In genomic region chr13:73990761-73991160, GRCm38 (mm10) we compare ENCODE assay signal across 23 mouse cellular contexts. TPM values are rescaled to one million over a fixed set of nuclear protein-coding genes. Genes with fewer than 3 reads are reported as not detected.
A peak's percentile ranks its signal among the peaks of the same experiment; 100 is the strongest.
DNase-seq lines count a peak whose midpoint lies in the region; ATAC-seq and TF ChIP-seq lines count a peak whose summit lies in the region.
"Had no signal": no experiment of that assay in that cellular context is flagged by ENCODE, and none has a peak within 500 bp of the region (broad histone marks: within the 10 kb centered on the region; RNA-seq: fewer than 3 reads in every experiment).

No protein-coding gene starts in this region.

- TF ChIP-seq CTCF in MEL (IDR thresholded peaks at IDR 0.05 in 2 of 3, conservative IDR thresholded peaks at IDR 0.05 in 1 of 3; ENCODE audit: control insufficient read depth in 1 of 3, insufficient read depth in 1 of 3, low read depth in 2 of 3, low read length in 3 of 3, poor library complexity in 1 of 3, severe bottlenecking in 1 of 3): no peak

- no peak for TF ChIP-seq POLR2A in MEL (IDR thresholded peaks at IDR 0.05; ENCODE audit: control insufficient read depth in 1 of 2, insufficient read depth in 1 of 2, low read depth in 1 of 2, low read length in 2 of 2, poor library complexity in 1 of 2)

- H3K9me3 ChIP-seq in MEL (replicated peaks; ENCODE audit: insufficient read depth, low read length): no peaks in the 10 kb centered on the region
- no peaks in the 10 kb centered on the region for H3K9me3 ChIP-seq in intestine, embryonic 16.5 days (ENCODE audit: control insufficient read depth, low read length)
- no peaks in the 10 kb centered on the region for H3K9me3 ChIP-seq in liver, embryonic 16.5 days (replicated peaks; ENCODE audit: control insufficient read depth, low read length)
- H3K9me3 ChIP-seq: embryonic facial prominence, embryonic 13.5 days; heart, embryonic 10.5 days; hindbrain, embryonic 12.5 days; limb, embryonic 13.5 days had no signal

- WGBS in intestine, embryonic 16.5 days: 72% methylated on average over 2 of the region's 2 CpGs
- WGBS in liver, embryonic 16.5 days (ENCODE audit: insufficient replicate concordance): 18% methylated on average over 2 of the region's 2 CpGs

- peaks cover 0 to 17% of the 10 kb centered on the region in 2 experiments; a peak in 2 of 4 replicates for H3K36me3 ChIP-seq in MEL (ENCODE audit: control insufficient read depth in 1 of 2, insufficient read depth in 2 of 2, low read length in 2 of 2)
- no peaks in the 10 kb centered on the region for H3K36me3 ChIP-seq in intestine, embryonic 16.5 days (ENCODE audit: control insufficient read depth, insufficient read depth, low read length)
- no peaks in the 10 kb centered on the region for H3K36me3 ChIP-seq in liver, embryonic 16.5 days (ENCODE audit: control insufficient read depth, insufficient read depth)
- H3K36me3 ChIP-seq: embryonic facial prominence, embryonic 13.5 days; heart, embryonic 10.5 days; hindbrain, embryonic 12.5 days; limb, embryonic 13.5 days had no signal

- no peak overlapping the region for H3K4me3 ChIP-seq in MEL (ENCODE audit: control insufficient read depth in 1 of 2, insufficient read depth in 1 of 2, low read depth in 2 of 2, low read length in 2 of 2)
- no peak overlapping the region for H3K4me3 ChIP-seq in intestine, embryonic 16.5 days (ENCODE audit: low read length)
- H3K4me3 ChIP-seq in liver, embryonic 16.5 days (ENCODE audit: low read depth, low read length): no peak overlapping the region
- H3K4me3 ChIP-seq: embryonic facial prominence, embryonic 13.5 days; heart, embryonic 10.5 days; hindbrain, embryonic 12.5 days; limb, embryonic 13.5 days had no signal

- ATAC-seq in intestine, embryonic 16.5 days: peak; percentile 33; the same call in 1 of the 2 replicates
- peak; percentile 91 for ATAC-seq in liver, embryonic 16.5 days (ENCODE audit: low read depth)

- no peak for TF ChIP-seq RAD21 in MEL (IDR thresholded peaks at IDR 0.05; ENCODE audit: low read depth, low read length)

- TF ChIP-seq EP300 in MEL (IDR thresholded peaks at IDR 0.05; ENCODE audit: low read depth in 1 of 2, low read length in 2 of 2): peak; percentile 88 to 92

- intact Hi-C loops in left cerebral cortex, postnatal 14 days (cut with DNase I): no loop called here

- H3K79me2 ChIP-seq in MEL (ENCODE audit: control insufficient read depth, insufficient read depth, low read length, poor library complexity): no peaks in the 10 kb centered on the region

- H3K4me2 ChIP-seq in intestine, embryonic 16.5 days (ENCODE audit: low read depth, low read length): no peak overlapping the region
- H3K4me2 ChIP-seq in liver, embryonic 16.5 days (ENCODE audit: low read depth, low read length): peak overlapping the region; percentile 22; the same call in 1 of the 2 replicates
- H3K4me2 ChIP-seq: embryonic facial prominence, embryonic 13.5 days; hindbrain, embryonic 12.5 days; limb, embryonic 13.5 days had no signal

- no peaks in the 10 kb centered on the region for H3K27me3 ChIP-seq in MEL (ENCODE audit: control insufficient read depth in 1 of 2, insufficient read depth in 2 of 2, low read length in 2 of 2)
- no peaks in the 10 kb centered on the region for H3K27me3 ChIP-seq in intestine, embryonic 16.5 days (replicated peaks; ENCODE audit: control insufficient read depth, insufficient read depth, low read length)
- no peaks in the 10 kb centered on the region for H3K27me3 ChIP-seq in liver, embryonic 16.5 days (ENCODE audit: control insufficient read depth, insufficient read depth, low read depth, low read length)
- H3K27me3 ChIP-seq: embryonic facial prominence, embryonic 13.5 days; hindbrain, embryonic 12.5 days; limb, embryonic 13.5 days had no signal

- H3K4me1 ChIP-seq in MEL (ENCODE audit: control insufficient read depth in 1 of 2, insufficient read depth in 2 of 2, low read length in 2 of 2): peaks cover 2 to 14% of the 10 kb centered on the region in 2 experiments; a peak in 2 of 4 replicates
- H3K4me1 ChIP-seq in intestine, embryonic 16.5 days (ENCODE audit: control insufficient read depth, insufficient read depth, low read length): 0 out of 2 replicates have a peak, but pooled peaks cover 3% of the 10 kb centered on the region
- H3K4me1 ChIP-seq in liver, embryonic 16.5 days (ENCODE audit: control insufficient read depth, low read depth, low read length): peaks cover 14% of the 10 kb centered on the region
- H3K4me1 ChIP-seq: embryonic facial prominence, embryonic 13.5 days; hindbrain, embryonic 12.5 days had no signal

- no peak overlapping the region for H3K9ac ChIP-seq in MEL (ENCODE audit: control insufficient read depth, low read depth, low read length, poor library complexity, severe bottlenecking)
- no peak overlapping the region for H3K9ac ChIP-seq in intestine, embryonic 16.5 days (ENCODE audit: low read depth, low read length)
- no peak overlapping the region for H3K9ac ChIP-seq in liver, embryonic 16.5 days (ENCODE audit: low read depth, low read length)
- H3K9ac ChIP-seq: embryonic facial prominence, embryonic 13.5 days; hindbrain, embryonic 12.5 days; limb, embryonic 13.5 days had no signal

- DNase-seq in MEL (ENCODE audit: low read depth, low spot score) (peak; percentile 88), MEL-GATA-1-ER (ENCODE audit: extremely low read depth, low read depth) (peak; percentile 93)
- DNase-seq in urinary bladder, postnatal 36 days (ENCODE audit: low spot score in 2 of 2): no peak
- no peak for DNase-seq in layer of hippocampus, postnatal 25 days (ENCODE audit: extremely low spot score in 1 of 2, low spot score in 1 of 2)
- no peak for DNase-seq in left cerebral cortex, postnatal 14 days (ENCODE audit: low spot score in 2 of 2)
- DNase-seq: adrenal gland, adult 8-10 months; cerebellum, adult 2 months; gastrocnemius, postnatal 10 days; kidney, postnatal 10 days; midbrain, embryonic 14.5 days; thymus, adult 18-20 months had no signal

- H3K27ac ChIP-seq in MEL (ENCODE audit: control insufficient read depth, low read depth, low read length): peak overlapping the region; percentile 41; the same call in 1 of the 2 replicates
- no peak overlapping the region for H3K27ac ChIP-seq in intestine, embryonic 16.5 days (ENCODE audit: low read length)
- peak overlapping the region; percentile 55; the same call in 1 of the 2 replicates for H3K27ac ChIP-seq in liver, embryonic 16.5 days (ENCODE audit: low read length)
- H3K27ac ChIP-seq: embryonic facial prominence, embryonic 13.5 days; heart, embryonic 10.5 days; hindbrain, embryonic 12.5 days; limb, embryonic 13.5 days had no signal

TF ChIP-seq in MEL, 35 proteins besides CTCF, POLR2A, EP300 and RAD21 (continues in another document):
- TF ChIP-seq POLR2AphosphoS5 (IDR thresholded peaks at IDR 0.05; ENCODE audit: borderline replicate concordance, low read depth, low read length): no peak
- peak; percentile 90 for TF ChIP-seq TCF12 (IDR thresholded peaks at IDR 0.05; ENCODE audit: low read depth, low read length)
- TF ChIP-seq CHD1 (IDR thresholded peaks at IDR 0.05; ENCODE audit: low read depth, low read length): no peak
- TF ChIP-seq ETS1 (IDR thresholded peaks at IDR 0.05; ENCODE audit: low read depth, low read length): peak; percentile 50; the same call in 1 of the 2 replicates
- TF ChIP-seq SIN3A (IDR thresholded peaks at IDR 0.05; ENCODE audit: low read length): peak; percentile 88
- TF ChIP-seq GATA1 (IDR thresholded peaks at IDR 0.05; ENCODE audit: low read depth, low read length): peak; percentile 94
- TF ChIP-seq NELFE (IDR thresholded peaks at IDR 0.05; ENCODE audit: low read depth, low read length): no peak
- peak; percentile 77; the same call in 1 of the 2 replicates for TF ChIP-seq RCOR1 (IDR thresholded peaks at IDR 0.05; ENCODE audit: low read depth, low read length)
- TF ChIP-seq MYC (IDR thresholded peaks at IDR 0.05; ENCODE audit: low read depth, low read length): 0 out of 2 replicates have a peak, but pooled peaks have one; percentile 33
- no peak for TF ChIP-seq KAT2A (conservative IDR thresholded peaks at IDR 0.05; ENCODE audit: low read depth, low read length)
- TF ChIP-seq MAX (IDR thresholded peaks at IDR 0.05; ENCODE audit: low read length): no peak

RNA-seq across cellular contexts. Expression of gene Tppp, which starts 18.4 kb away (rescaled TPM):
- total RNA-seq in MEL (2012; rRNA removed): not detected in 2 replicates
- polyA plus RNA-seq in MEL (2012; ENCODE audit: insufficient read depth in 1 of 2, insufficient read length in 2 of 2, low read depth in 1 of 2, low replicate concordance in 2 of 2, missing spikeins in 1 of 2): under 1 TPM in 1 of 2 experiments, not detected in 1; 0.04 TPM
- polyA plus RNA-seq in intestine, embryonic 16.5 days (2015; fragmentation: Nextera tagmentation; extraction: Ambion mirVana): 2.7 and 3.2 TPM in 2 replicates
- polyA plus RNA-seq in liver, embryonic 16.5 days (2015; fragmentation: Nextera tagmentation; extraction: Ambion mirVana): 0.57 and 0.61 TPM in 2 replicates
- 100 to 1,000 TPM; 297 to 312 TPM for total RNA-seq in layer of hippocampus, postnatal 25 days (2021)
- 100 to 1,000 TPM; 230 to 250 TPM for total RNA-seq in left cerebral cortex, postnatal 14 days (2021)

RNA-seq across cellular contexts. Expression of gene Zdhhc11, which starts 27.1 kb away (rescaled TPM):
- total RNA-seq in MEL (2012; rRNA removed): not detected in 2 replicates
- not detected for polyA plus RNA-seq in MEL (2012; ENCODE audit: insufficient read depth in 1 of 2, insufficient read length in 2 of 2, low read depth in 1 of 2, low replicate concordance in 2 of 2, missing spikeins in 1 of 2)
- not detected in 2 replicates for polyA plus RNA-seq in intestine, embryonic 16.5 days (2015; fragmentation: Nextera tagmentation; extraction: Ambion mirVana)
- not detected in 2 replicates for polyA plus RNA-seq in liver, embryonic 16.5 days (2015; fragmentation: Nextera tagmentation; extraction: Ambion mirVana)
- total RNA-seq in layer of hippocampus, postnatal 25 days (2021): not detected
- total RNA-seq in left cerebral cortex, postnatal 14 days (2021): not detected
- total RNA-seq: adrenal gland, adult 8-10 months; ES-E14; gastrocnemius, postnatal 10 days; neutrophil, adult 5-6 weeks had no signal
- polyA plus RNA-seq: cerebellum, adult 2 months; cortical plate, adult 2 months; embryonic facial prominence, embryonic 13.5 days; forebrain, embryonic 11.5 days; heart, embryonic 10.5 days; hindbrain, embryonic 12.5 days; intestine, embryonic 14.5 days; limb, embryonic 13.5 days; lung, embryonic 16.5 days; midbrain, embryonic 14.5 days had no signal

RNA-seq across cellular contexts. Expression of gene Brd9, which starts 53.1 kb away (rescaled TPM):
- 19.0 and 21.4 TPM in 2 replicates for total RNA-seq in MEL (2012; rRNA removed)
- 10 to 100 TPM in 1 of 2 experiments, not detected in 1; 29.2 TPM for polyA plus RNA-seq in MEL (2012; ENCODE audit: insufficient read depth in 1 of 2, insufficient read length in 2 of 2, low read depth in 1 of 2, low replicate concordance in 2 of 2, missing spikeins in 1 of 2)
- 35.7 and 37.4 TPM in 2 replicates for polyA plus RNA-seq in intestine, embryonic 16.5 days (2015; fragmentation: Nextera tagmentation; extraction: Ambion mirVana)
- 12.9 and 14.1 TPM in 2 replicates for polyA plus RNA-seq in liver, embryonic 16.5 days (2015; fragmentation: Nextera tagmentation; extraction: Ambion mirVana)
- 100 to 1,000 TPM in 1 of 2 experiments, 10 to 100 TPM in 1; 93.1 to 126 TPM for total RNA-seq in layer of hippocampus, postnatal 25 days (2021)
- total RNA-seq in left cerebral cortex, postnatal 14 days (2021): 10 to 100 TPM; 80.4 to 83.4 TPM

RNA-seq across cellular contexts. Expression of gene Trip13, which starts 53.2 kb away (rescaled TPM):
- 44.1 and 48.9 TPM in 2 replicates for total RNA-seq in MEL (2012; rRNA removed)
- 10 to 100 TPM in 1 of 2 experiments, not detected in 1; 55.3 TPM for polyA plus RNA-seq in MEL (2012; ENCODE audit: insufficient read depth in 1 of 2, insufficient read length in 2 of 2, low read depth in 1 of 2, low replicate concordance in 2 of 2, missing spikeins in 1 of 2)
- polyA plus RNA-seq in intestine, embryonic 16.5 days (2015; fragmentation: Nextera tagmentation; extraction: Ambion mirVana): 26.2 and 32.2 TPM in 2 replicates
- 13.8 and 14.7 TPM in 2 replicates for polyA plus RNA-seq in liver, embryonic 16.5 days (2015; fragmentation: Nextera tagmentation; extraction: Ambion mirVana)
- under 1 TPM; 0.42 to 0.49 TPM for total RNA-seq in layer of hippocampus, postnatal 25 days (2021)
- total RNA-seq in left cerebral cortex, postnatal 14 days (2021): 1 to 10 TPM in 1 of 2 experiments, under 1 TPM in 1; 0.61 to 1.3 TPM

Comparison
In these comparisons a context has a peak if more than half of its experiments do, and no peak if none do; other contexts are left out.
1. DNase-seq: peak in MEL (single experiment) and MEL-GATA-1-ER (single experiment); none in urinary bladder, postnatal 36 days (0 of 2), layer of hippocampus, postnatal 25 days (0 of 2) and left cerebral cortex, postnatal 14 days (0 of 2).
2. RNA of gene Tppp, which starts 18.4 kb away (total RNA-seq): 297 to 312 TPM in layer of hippocampus, postnatal 25 days and 230 to 250 TPM in left cerebral cortex, postnatal 14 days; not detected in MEL; every median in the first group is over 100 times any median in the second.